Mouse (Mus musculus): ENCODE data around the gene Gm43552. TPM values are rescaled to one million over a fixed set of nuclear protein-coding genes. Genes with fewer than 3 reads are reported as not detected.
A peak's percentile ranks its signal among the peaks of the same experiment; 100 is the strongest.
"Not testable (repeated sequence)": the region's sequence is repeated elsewhere in the genome, so short reads cannot be mapped to it uniquely, and the experiment has no call there.

Gm43552 gene
- not detected for total RNA-seq (2021)
- long read RNA-seq, experiment 1: 0 reads
- long read RNA-seq, experiment 2, partial matches to known transcripts: 0 of 1 reads
- long read RNA-seq, experiment 2, other reads (novel, unspliced or antisense): 1 of 1 reads

- intact Hi-C loops (cut with DNase I): loop anchor here (1.0 to 2.0 kb wide), 2 partner anchors 44 to 58 kb away; partner anchors contain the start of genes Smim14, Ube2k and Ugdh
- DNase-seq: peak; percentile 89 to 94
Observed at GRCm38 (mm10) chr5:65492716-65493531, at the start of gene Gm43552. Gene Gm43552, minus strand, starts transcription at chr5:65492833.

DNA sequence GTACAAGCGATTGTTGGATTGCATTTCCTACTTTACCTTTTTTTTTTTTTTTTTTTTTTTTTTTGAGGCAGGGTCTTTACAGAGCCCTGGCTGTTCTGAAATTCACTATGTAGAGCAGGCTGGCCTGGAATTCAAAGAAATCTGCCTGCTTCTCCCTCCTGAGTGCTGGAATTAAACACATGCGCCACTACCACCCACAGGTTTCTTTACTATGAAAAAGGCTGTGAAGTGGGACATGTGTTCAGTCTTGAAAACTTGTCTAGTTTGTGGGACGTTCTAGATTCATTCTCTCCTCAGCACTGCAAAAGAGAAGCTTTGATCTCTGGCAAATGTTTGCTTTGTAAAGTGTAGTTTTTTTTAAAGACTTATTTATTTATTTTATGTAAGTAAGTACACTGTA, 49.3 kb upstream of the Gm43552 start:
- no peak for DNase-seq
- intact Hi-C loops (cut with DNase I): no loop called here

DNA sequence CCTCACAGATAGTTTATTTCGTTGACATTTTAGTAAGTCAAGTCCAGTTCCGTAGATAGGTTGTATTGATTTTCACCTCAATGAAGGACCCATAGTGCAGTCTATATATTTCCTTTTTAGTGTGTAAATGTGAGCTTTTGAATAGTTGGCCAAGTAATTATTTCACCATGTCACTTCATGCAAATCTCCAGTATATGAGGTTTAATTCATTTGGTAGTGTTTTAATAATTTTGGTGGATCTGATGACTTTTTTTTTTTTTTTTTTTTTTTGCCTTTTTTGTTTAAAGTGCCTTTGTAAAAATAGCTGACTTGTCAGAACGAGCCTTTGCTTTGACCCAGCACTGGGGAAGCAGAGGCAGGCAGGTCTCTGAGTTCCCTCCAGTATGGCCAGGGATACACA, 47.2 kb upstream of the Gm43552 start:
- DNase-seq: no peak
- intact Hi-C loops (cut with DNase I): no loop called here

DNA sequence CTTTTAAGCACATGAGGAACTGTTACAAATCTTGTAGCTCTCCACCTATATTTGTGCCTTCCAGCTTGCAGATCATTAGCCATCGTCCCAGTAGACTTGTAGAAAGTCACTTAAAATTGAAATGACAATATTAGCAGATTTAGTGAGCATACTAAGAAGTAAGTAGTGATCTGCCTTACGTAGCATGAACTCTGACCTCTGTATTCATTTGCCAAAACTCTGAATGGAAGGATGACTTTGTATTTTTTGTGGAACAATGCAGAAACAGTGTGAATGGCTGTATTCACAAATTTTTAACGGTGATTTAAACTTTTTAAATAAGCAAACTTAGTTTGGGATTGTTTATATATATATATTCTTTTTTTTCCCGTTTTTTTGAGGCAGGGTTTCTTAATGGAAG, 46.2 kb upstream of the Gm43552 start:
- DNase-seq: no peak
- intact Hi-C loops (cut with DNase I): no loop called here

DNA sequence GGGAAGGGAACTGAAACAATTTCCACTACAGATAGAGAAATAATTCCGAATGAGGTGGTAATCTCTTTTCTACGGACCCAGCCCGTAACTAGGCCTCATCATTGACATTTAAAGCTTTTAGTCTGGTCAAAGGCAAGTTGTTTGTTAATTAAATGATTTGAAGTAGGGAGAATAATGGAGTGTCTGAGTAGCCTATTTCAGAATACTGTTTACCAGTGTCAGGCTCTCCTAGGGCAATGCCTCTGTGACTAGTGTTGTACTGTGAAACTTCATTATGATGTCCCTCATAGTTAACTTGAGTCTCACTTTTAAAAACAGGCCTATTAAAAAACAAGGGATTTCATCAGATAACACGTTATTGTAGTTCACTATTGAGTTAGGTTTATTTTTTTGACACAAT, 45.5 kb upstream of the Gm43552 start:
- no peak for DNase-seq
- intact Hi-C loops (cut with DNase I): no loop called here

- peak in 1 of 2 experiments; percentile 15 for DNase-seq
- intact Hi-C loops (cut with DNase I): loop anchor here (1.0 kb wide), 1 partner anchor 45 kb away; the partner anchor contains the start of gene Gm43552
Observed at GRCm38 (mm10) chr5:65537420-65538071, 44.9 kb upstream of the Gm43552 start.

DNA sequence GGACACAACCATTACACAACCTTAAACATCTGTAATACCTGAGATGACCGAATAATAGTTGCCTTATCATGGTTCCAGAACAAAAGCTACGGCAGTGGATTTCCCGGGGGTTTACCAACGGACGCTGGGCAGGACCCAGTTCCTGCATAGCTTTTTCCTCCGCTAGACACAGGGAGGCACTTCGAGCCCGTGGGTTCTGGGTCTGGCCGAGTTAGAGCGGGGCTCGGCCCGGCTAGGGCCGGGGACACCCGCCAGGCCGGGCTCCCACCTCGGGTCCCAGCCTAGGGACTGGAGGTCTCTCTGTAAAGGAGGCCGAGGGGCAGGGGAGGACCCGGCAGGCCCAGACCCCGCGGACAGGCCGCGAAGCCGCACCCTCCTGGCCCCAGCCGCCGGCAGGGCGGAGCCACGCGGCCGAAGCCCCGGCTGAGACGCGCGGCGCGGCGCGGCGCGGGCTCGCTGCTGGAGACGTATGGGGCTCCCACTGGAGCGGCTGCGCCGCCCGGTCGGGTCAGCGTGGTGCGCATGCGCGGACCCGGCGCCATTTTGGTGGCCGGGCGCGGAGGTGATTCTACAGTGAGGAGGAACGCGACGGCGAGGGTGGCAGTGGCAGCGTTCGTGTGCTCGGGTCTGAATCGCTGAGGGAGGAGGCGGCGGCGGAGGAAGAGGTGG, 44.3 kb upstream of the Gm43552 start, which contains the start of the genes Smim14 and Ube2k:
Smim14 (minus strand) TSS at position 434 of the 669 bp plus-strand sequence.
Ube2k (plus strand) TSS at position 483 of the 669 bp plus-strand sequence.
- peak; percentile 90 to 92 for DNase-seq
- intact Hi-C loops (cut with DNase I): loop anchor here (1.0 kb wide), 1 partner anchor 45 kb away; the partner anchor contains the start of gene Gm43552

DNA sequence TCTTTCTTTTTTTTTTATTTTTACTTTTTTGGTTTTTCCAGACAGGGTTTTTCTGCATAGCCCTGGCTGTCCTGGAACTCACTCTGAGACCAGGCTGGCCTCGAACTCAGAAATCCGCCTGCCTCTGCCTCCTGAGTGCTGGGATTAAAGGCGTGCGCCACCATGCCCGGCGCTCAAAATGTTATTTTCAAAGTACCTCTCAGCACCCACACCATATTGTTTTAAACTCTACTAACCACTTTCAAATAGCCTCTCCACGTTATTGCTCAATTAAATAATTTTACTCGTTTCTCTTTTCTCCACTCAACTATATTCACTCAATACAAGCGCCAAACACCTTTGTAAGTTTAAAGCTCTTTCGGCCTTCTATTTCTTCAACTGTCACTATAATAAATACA, 43.4 kb upstream of the Gm43552 start:
- intact Hi-C loops (cut with DNase I); DNase-seq: not testable (repeated sequence)

DNA sequence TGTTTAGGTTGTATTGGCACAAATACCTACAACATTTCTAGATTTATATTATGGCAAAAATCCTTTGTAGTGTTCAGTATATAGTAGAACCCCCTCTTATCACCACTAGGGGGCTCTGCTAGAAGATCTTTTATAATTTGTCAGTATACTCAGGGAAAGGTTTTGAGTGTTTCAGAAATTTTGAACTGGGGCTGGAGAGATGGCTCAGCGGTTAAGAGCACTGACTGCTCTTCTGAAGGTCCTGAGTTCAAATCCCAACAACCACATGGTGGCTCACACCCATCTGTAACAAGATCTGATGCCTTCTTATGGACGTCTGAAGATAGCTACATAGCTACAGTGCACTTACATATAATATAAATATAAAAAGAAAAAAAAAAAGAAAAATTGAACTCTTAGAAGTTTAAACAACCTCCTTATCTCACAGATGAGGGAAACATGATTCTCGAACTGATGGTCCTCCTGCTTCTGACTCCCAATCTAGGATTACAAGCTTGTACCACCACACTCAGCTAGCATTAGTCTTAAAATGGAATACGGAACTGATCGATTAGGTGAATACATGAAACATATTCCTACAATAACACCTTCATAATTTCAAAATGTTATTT, 42.9 kb upstream of the Gm43552 start:
- no peak for DNase-seq
- intact Hi-C loops (cut with DNase I): loop anchor here (1.0 kb wide), 1 partner anchor 162 kb away; no protein-coding TSS in a partner anchor

- intact Hi-C loops (cut with DNase I): no loop called here
- no peak for DNase-seq
Observed at GRCm38 (mm10) chr5:65534496-65534895, 41.9 kb upstream of the Gm43552 start.

DNA sequence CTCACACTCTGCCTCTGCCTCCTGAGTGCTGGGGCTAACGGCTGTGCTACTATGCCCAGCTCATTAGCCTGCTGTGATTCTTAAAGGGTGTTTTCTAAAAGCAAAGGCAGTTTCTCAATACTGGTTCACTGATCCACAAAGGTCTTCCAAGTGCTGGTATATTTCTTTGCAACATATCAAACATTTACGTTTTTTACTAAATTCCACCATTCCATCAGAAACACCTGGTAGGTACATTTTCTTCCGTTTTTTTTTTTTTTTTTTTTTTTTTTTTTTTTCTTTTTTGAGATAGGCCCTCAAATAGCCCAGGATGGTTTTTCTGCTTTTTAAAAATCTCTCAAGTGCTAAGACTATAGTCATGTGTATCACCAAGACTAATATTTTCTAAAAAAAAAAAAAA, 38.6 kb upstream of the Gm43552 start:
- intact Hi-C loops (cut with DNase I): no loop called here
- DNase-seq: no peak

- intact Hi-C loops (cut with DNase I): no loop called here
- no peak for DNase-seq
Observed at GRCm38 (mm10) chr5:65525674-65526443, 33.2 kb upstream of the Gm43552 start.

DNA sequence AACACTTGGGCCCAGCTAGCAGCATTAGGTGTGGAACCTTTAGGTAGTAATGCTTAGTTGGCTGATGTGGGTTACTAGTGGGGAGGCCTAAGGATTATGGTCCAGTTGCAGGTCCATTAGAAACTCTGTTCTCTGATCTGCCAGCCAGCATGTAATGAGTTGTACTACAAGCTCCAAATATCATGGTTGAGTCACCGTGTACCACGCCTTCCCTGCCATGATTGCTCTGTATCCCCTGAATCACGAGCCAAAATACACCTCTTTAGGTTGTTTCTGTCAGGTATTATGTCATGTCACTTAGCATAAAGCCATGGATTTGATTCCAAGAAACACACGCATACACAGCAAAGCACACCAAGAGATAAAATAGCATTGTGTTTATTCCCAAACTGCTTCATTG, 32.2 kb upstream of the Gm43552 start:
- no peak for DNase-seq
- intact Hi-C loops (cut with DNase I): no loop called here

- DNase-seq: no peak
- intact Hi-C loops (cut with DNase I): no loop called here
Observed at GRCm38 (mm10) chr5:65521803-65522202, 29.2 kb upstream of the Gm43552 start.

GRCm38 (mm10) chr5:65514635-65515278, 22.1 kb upstream of the Gm43552 start:
- intact Hi-C loops (cut with DNase I): no loop called here

GRCm38 (mm10) chr5:65513506-65513905, 20.9 kb upstream of the Gm43552 start:
- DNase-seq: no peak
- intact Hi-C loops (cut with DNase I): no loop called here

More at GRCm38 (mm10) chr5:65514635-65515278, 22.1 kb upstream of the Gm43552 start:
- no peak for DNase-seq

GRCm38 (mm10) chr5:65508395-65508794, 15.8 kb upstream of the Gm43552 start:
- intact Hi-C loops (cut with DNase I): no loop called here
- peak in 1 of 2 experiments; percentile 17 for DNase-seq

DNA sequence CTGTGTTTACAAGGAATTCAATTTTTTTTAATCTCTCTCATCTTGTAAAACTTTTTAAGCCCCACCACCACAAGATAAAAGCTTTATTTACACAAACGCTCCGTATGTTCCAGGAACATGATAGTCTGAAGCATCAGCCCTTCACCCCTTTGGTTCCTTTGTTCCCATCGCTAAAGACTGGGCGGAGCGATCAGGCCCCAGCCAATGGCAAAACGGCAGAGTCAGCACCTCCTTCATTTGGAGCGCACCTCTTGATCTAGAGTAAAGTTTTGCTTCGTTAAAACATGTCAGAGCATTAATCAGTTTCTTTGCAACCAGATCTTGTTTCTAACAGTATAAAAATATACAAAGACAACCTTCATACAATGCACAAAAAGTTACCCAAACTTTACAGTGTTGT, 13.2 kb upstream of the Gm43552 start:
- intact Hi-C loops (cut with DNase I): no loop called here
- no peak for DNase-seq

- intact Hi-C loops (cut with DNase I): no loop called here
- DNase-seq: no peak
Observed at GRCm38 (mm10) chr5:65501407-65501806, 8.8 kb upstream of the Gm43552 start.

All from gastrocnemius, postnatal 36 days (tissue).